Mouse (Mus musculus) thymus, adult 2 months (tissue): ENCODE results near the gene Tex9. TPM values are rescaled to one million over a fixed set of nuclear protein-coding genes. Genes with fewer than 3 reads are reported as not detected.

ENCODE experiments used
- DNase-seq: peaks from one replicate; pipeline ENCODE4 v3.0.0; 2021
- H3K27ac ChIP-seq: fragments of 200-500 bp; 2 replicates; pipeline ENCODE4 v1.5.1; 2012; ENCODE audit warnings: low read length, control low read depth; ENCODE audit not compliant: control insufficient read depth, insufficient read depth
- H3K27me3 ChIP-seq: fragments of 200-500 bp; 2 replicates; pipeline ENCODE4 v1.6.1; 2012; ENCODE audit warnings: mild to moderate bottlenecking, low read length, moderate library complexity, mixed read lengths; ENCODE audit not compliant: control insufficient read depth, insufficient read depth
- H3K36me3 ChIP-seq: fragments of 200-500 bp; 2 replicates; pipeline ENCODE4 v1.6.1; 2012; ENCODE audit warnings: mild to moderate bottlenecking, low read length, moderate library complexity; ENCODE audit not compliant: control insufficient read depth, insufficient read depth
- H3K4me1 ChIP-seq: fragments of 200-500 bp; replicated peaks from 2 replicates; pipeline ENCODE4 v1.6.1; 2012; ENCODE audit warnings: low read length; ENCODE audit not compliant: control insufficient read depth, insufficient read depth
- H3K4me3 ChIP-seq: fragments of 200-500 bp; 2 replicates; pipeline ENCODE4 v1.5.1; 2012; ENCODE audit warnings: mild to moderate bottlenecking, low read length, control low read depth, moderate library complexity; ENCODE audit not compliant: control insufficient read depth, insufficient read depth
- CTCF ChIP-seq: fragments of 200-500 bp; IDR thresholded peaks from 2 replicates; pipeline ENCODE4 v1.5.1; 2012; ENCODE audit warnings: mild to moderate bottlenecking, control low read depth, low read length, moderate library complexity, borderline replicate concordance; ENCODE audit not compliant: control insufficient read depth, poor library complexity, insufficient read depth; ENCODE audit errors: extremely low read depth
- POLR2A ChIP-seq: fragments of 200-500 bp; IDR thresholded peaks from 2 replicates; pipeline ENCODE4 v1.6.1; 2012; ENCODE audit warnings: mild to moderate bottlenecking, low read length, control low read depth, moderate library complexity; ENCODE audit not compliant: control insufficient read depth, poor library complexity, insufficient read depth; ENCODE audit errors: extremely low read depth
- WGBS: fragments of 180-500 bp; shearing (Covaris S2); methylation state at CpG from one replicate; pipeline ENCODE4 v1.1.7; 2018; 5-methylcytosine and 5-hydroxymethylcytosine counted together
- polyA plus RNA-seq: library from polyadenylated mRNA; depleted of rRNA; stranded (reverse); fragments of >200 nt; gene quantifications from 2 replicates; pipeline ENCODE4 v1.2.3, GENCODE M21; 2012

Tex9 gene
- polyA plus RNA-seq, 1 experiment, result 5.1 TPM

- 48% methylated on average over 8 of the region's 8 CpGs for WGBS
- Histone ChIP-seq H3K4me3 (no peak overlapping the region), H3K27ac (no peak overlapping the region; the same call in 1 of the 2 replicates), H3K36me3 (peaks cover 61% of the 10 kb centered on the region), H3K4me1 (peaks cover 18% of the 10 kb centered on the region), H3K27me3 (no peaks in the 10 kb centered on the region)
- TF ChIP-seq CTCF (peak; percentile 52; the same call in 1 of the 2 replicates), POLR2A (no peak)
- peak; percentile 75 for DNase-seq
Observed at GRCm38 (mm10) chr9:72448026-72448425, 44.0 kb downstream of the Tex9 start.

DNA sequence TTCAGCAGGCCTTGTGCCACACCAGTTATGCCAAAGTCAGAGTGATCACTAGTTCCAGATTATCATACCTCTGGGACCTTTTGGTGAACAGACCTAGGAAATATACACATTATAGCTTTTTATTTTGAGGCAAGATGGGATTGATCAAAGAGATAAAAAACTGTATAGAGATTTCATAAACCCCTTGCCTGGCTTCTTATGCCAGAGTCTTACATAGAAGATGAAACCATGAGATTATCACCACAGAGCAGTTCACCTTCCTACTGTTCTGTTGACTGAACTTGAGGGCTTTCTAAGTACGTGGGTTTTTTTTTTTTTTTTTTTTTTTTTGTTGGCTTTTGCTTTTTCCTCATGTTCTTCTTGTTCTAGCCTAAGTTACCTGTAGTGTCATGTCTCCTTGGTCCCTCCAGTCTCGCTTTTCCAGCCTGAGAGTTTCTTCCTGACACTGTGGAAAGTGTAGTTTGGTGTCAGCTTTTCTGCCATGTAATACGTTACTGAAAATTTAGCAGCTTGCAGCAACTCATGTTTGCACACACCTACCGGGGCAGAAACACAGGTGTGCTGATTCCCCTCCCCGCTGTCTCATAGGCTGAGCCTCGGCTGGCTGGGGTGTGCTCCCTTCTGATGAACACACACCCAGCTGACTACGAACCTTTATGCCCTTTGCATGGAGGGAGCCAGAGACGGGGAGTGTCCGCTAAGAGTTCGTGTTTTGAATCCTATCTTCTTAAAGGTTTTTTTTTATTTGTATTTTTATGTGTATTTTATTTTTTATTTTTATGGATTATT lies 49.9 kb downstream of the Tex9 start:
- DNase-seq, result peak; percentile 57

GRCm38 (mm10) chr9:72440948-72441926 lies 50.8 kb downstream of the Tex9 start:
- TF ChIP-seq POLR2A, result no peak
- TF ChIP-seq CTCF, result no peak
- WGBS, result 56% methylated on average over 8 of the region's 8 CpGs
- Histone ChIP-seq H3K27ac (peak overlapping the region; percentile 50), H3K27me3 (no peaks in the 10 kb centered on the region), H3K4me1 (peaks cover 13% of the 10 kb centered on the region), H3K4me3 (no peak overlapping the region), H3K36me3 (peaks cover 19% of the 10 kb centered on the region)
- no peak for DNase-seq

More for the DNA sequence above, 49.9 kb downstream of the Tex9 start:
- H3K27me3 ChIP-seq, result no peaks in the 10 kb centered on the region
- no peak overlapping the region for H3K4me3 ChIP-seq
- H3K4me1 ChIP-seq, result peaks cover 13% of the 10 kb centered on the region
- WGBS, result 57% methylated on average over 10 of the region's 10 CpGs
- peak overlapping the region; percentile 50 for H3K27ac ChIP-seq
- TF ChIP-seq CTCF (no peak), POLR2A (no peak)
- H3K36me3 ChIP-seq, result peaks cover 28% of the 10 kb centered on the region

GRCm38 (mm10) chr9:72440358-72440757 lies 51.7 kb downstream of the Tex9 start:
- WGBS, result 61% methylated on average over 4 of the region's 4 CpGs

DNA sequence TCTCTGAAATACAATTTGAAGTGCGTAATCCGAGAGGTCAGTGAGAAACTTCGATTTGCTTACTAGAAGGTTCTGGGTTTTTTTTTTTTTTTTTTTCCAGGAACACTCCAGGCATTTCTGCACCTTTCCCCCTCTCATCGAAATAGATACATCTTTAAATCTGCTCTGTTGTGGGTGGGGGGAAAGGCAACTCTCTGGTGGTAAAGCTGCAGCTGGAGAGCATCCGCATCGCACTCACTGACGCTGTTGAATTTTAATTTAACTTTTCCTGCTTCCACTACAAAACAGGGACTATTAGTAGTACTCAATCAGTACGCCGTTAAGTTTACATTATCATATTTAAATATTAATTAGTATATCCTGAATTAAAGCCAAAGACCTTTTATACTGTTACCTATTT lies 53.3 kb downstream of the Tex9 start:
- peaks cover 19% of the 10 kb centered on the region for H3K4me1 ChIP-seq
- WGBS, result 2% methylated on average over 9 of the region's 9 CpGs
- peak overlapping the region; percentile 81 for H3K27ac ChIP-seq
- H3K4me3 ChIP-seq, result peak overlapping the region; percentile 51
- no peak for DNase-seq
- no peaks in the 10 kb centered on the region for H3K27me3 ChIP-seq
- TF ChIP-seq POLR2A (no peak), CTCF (no peak)
- H3K36me3 ChIP-seq, result 0 out of 2 replicates have a peak, but pooled peaks cover 3% of the 10 kb centered on the region

More at GRCm38 (mm10) chr9:72440358-72440757, 51.7 kb downstream of the Tex9 start:
- Histone ChIP-seq H3K27ac (no peak overlapping the region), H3K4me3 (no peak overlapping the region), H3K36me3 (peaks cover 11% of the 10 kb centered on the region; the same call in 1 of the 2 replicates), H3K4me1 (peaks cover 15% of the 10 kb centered on the region), H3K27me3 (no peaks in the 10 kb centered on the region)
- no peak for DNase-seq
- TF ChIP-seq POLR2A (no peak), CTCF (no peak)

GRCm38 (mm10) chr9:72437822-72438701 lies 54.0 kb downstream of the Tex9 start, which contains the start of gene Mns1:
Gene Mns1 (plus strand): TSS chr9:72438011.
- Histone ChIP-seq H3K36me3 (0 out of 2 replicates have a peak, but pooled peaks cover under 1% of the 10 kb centered on the region), H3K27me3 (no peaks in the 10 kb centered on the region), H3K4me1 (peaks cover 19% of the 10 kb centered on the region), H3K4me3 (peak within 1 kb of the TSS; percentile 71), H3K27ac (peak within 1 kb of the TSS; percentile 81)
- TF ChIP-seq CTCF, result no peak
- peak; percentile 73; the same call in 1 of the 2 replicates for TF ChIP-seq POLR2A
- DNase-seq, result peak; percentile 96
- WGBS, result 5% methylated on average over 43 of the region's 43 CpGs
